Mouse (Mus musculus): ENCODE measurements at regions not wholly inside any gene's neighbourhood (a gene's known extent, or its start where the extent isn't known, plus 50 kb on each side); places are given as distances from the start of the nearest gene placed in this dataset.

GRCm38 (mm10) chr14:81254343-81254838 is 1270.5 kb downstream of the Olfm4 start:
- TF ChIP-seq CTCF (IDR thresholded peaks at IDR 0.05; ENCODE audit: low read depth), result no peak
- TF ChIP-seq EP300 (IDR thresholded peaks at IDR 0.05; ENCODE audit: low read depth), result no peak
